Comparison of ENCODE assay signal across 25 mouse cellular contexts in the genomic region with DNA sequence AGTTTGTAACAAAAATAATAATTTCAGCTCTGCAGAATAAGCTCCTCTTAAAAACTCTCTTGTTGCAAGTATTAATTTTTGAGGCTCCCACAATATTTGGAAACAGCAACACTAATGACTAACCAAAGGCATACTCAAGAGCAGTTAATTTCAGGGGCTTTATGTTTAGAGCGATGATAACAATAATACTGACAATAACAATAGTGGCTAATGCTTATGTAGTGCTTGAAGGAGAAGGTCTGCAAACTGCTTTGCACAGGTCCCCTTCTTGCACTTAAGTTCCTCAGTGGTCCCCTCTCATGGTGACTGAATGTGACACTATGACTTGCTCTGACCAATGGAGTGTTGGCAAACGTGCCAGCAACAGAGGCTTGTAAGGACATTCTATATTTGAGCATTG.
DNase-seq lines count a peak whose midpoint lies in the region; ATAC-seq and TF ChIP-seq lines count a peak whose summit lies in the region.
"Had no signal": no experiment of that assay in that cellular context is flagged by ENCODE, and none has a peak within 500 bp of the region (broad histone marks: within the 10 kb centered on the region; RNA-seq: fewer than 3 reads in every experiment).

No protein-coding gene starts in this region.

- peak overlapping the region; percentile 51; the same call in 1 of the 2 replicates for H3K27ac ChIP-seq in hindbrain, embryonic 15.5 days (replicated peaks)
- no peak overlapping the region for H3K27ac ChIP-seq in hindbrain, postnatal 0 days
- peak overlapping the region; percentile 50 for H3K27ac ChIP-seq in left cerebral cortex, adult 2 months
- peak overlapping the region; percentile 15; the same call in 1 of the 2 replicates for H3K27ac ChIP-seq in neural tube, embryonic 13.5 days (replicated peaks)
- H3K27ac ChIP-seq: forebrain, embryonic 10.5 days; forebrain, embryonic 13.5 days; heart, embryonic 15.5 days; hindbrain, embryonic 10.5 days had no signal

- no peak overlapping the region for H3K9ac ChIP-seq in hindbrain, embryonic 15.5 days
- H3K9ac ChIP-seq in hindbrain, postnatal 0 days (replicated peaks; ENCODE audit: low read length): no peak overlapping the region
- H3K9ac ChIP-seq in neural tube, embryonic 13.5 days: no peak overlapping the region
- H3K9ac ChIP-seq: forebrain, embryonic 13.5 days; heart, embryonic 12.5 days; heart, embryonic 15.5 days had no signal

- H3K9me3 ChIP-seq in hindbrain, embryonic 15.5 days: no peaks in the 10 kb centered on the region
- H3K9me3 ChIP-seq in hindbrain, postnatal 0 days (ENCODE audit: low read length): no peaks in the 10 kb centered on the region
- no peaks in the 10 kb centered on the region for H3K9me3 ChIP-seq in neural tube, embryonic 13.5 days
- H3K9me3 ChIP-seq: forebrain, embryonic 10.5 days; forebrain, embryonic 13.5 days; G1E; heart, embryonic 12.5 days; heart, embryonic 15.5 days; hindbrain, embryonic 10.5 days had no signal

- TF ChIP-seq CTCF in hindbrain, postnatal 0 days (IDR thresholded peaks at IDR 0.05; ENCODE audit: low read depth): no peak
- no peak for TF ChIP-seq CTCF in left cerebral cortex, adult 2 months (IDR thresholded peaks at IDR 0.05)

- no peak for DNase-seq in hindbrain, postnatal 0 days (ENCODE audit: low spot score)
- DNase-seq in left cerebral cortex, adult 2 months (ENCODE audit: extremely low spot score in 1 of 2, low spot score in 2 of 2): no peak
- no peak for DNase-seq in left cerebral cortex, postnatal 14 days (ENCODE audit: low spot score in 2 of 2)
- DNase-seq in neural tube, embryonic 10.5 days (ENCODE audit: extremely low spot score, low spot score): no peak
- no peak for DNase-seq in gastrocnemius, adult 8-10 months (ENCODE audit: low spot score in 2 of 2)
- DNase-seq: adrenal gland, postnatal 10 days; adrenal gland, postnatal 36 days; B cell, adult 2 months; cerebellum, adult 18-20 months; cerebellum, adult 9-10 months; cerebellum, postnatal 14 days; gastrocnemius, postnatal 14 days; heart, postnatal 10 days; heart, postnatal 36 days had no signal

- no peak overlapping the region for H3K4me2 ChIP-seq in hindbrain, embryonic 15.5 days
- no peak overlapping the region for H3K4me2 ChIP-seq in hindbrain, postnatal 0 days (ENCODE audit: low read depth, low read length)
- H3K4me2 ChIP-seq in neural tube, embryonic 13.5 days: no peak overlapping the region
- H3K4me2 ChIP-seq: forebrain, embryonic 13.5 days; heart, embryonic 12.5 days; heart, embryonic 15.5 days had no signal

- peaks cover 6% of the 10 kb centered on the region; the same call in 1 of the 2 replicates for H3K4me1 ChIP-seq in hindbrain, embryonic 15.5 days (replicated peaks)
- no peaks in the 10 kb centered on the region for H3K4me1 ChIP-seq in hindbrain, postnatal 0 days (ENCODE audit: insufficient read depth, low read length)
- H3K4me1 ChIP-seq in neural tube, embryonic 13.5 days (replicated peaks): peaks cover 24% of the 10 kb centered on the region
- H3K4me1 ChIP-seq: forebrain, embryonic 13.5 days; heart, embryonic 15.5 days; hindbrain, embryonic 10.5 days had no signal

- intact Hi-C loops in left cerebral cortex, adult 2 months (cut with DNase I): no loop called here
- intact Hi-C loops in left cerebral cortex, postnatal 14 days (cut with DNase I): no loop called here

- 76% methylated on average over 2 of the region's 2 CpGs for WGBS in hindbrain, embryonic 15.5 days
- 83% methylated on average over 2 of the region's 2 CpGs for WGBS in hindbrain, postnatal 0 days
- WGBS in neural tube, embryonic 13.5 days: 84% methylated on average over 2 of the region's 2 CpGs

- 0 out of 2 replicates have a peak, but pooled peaks have one; percentile 23 for ATAC-seq in hindbrain, embryonic 15.5 days (ENCODE audit: low FRiP score, low read depth)
- ATAC-seq in hindbrain, postnatal 0 days: no peak
- peak; percentile 53; the same call in 1 of the 2 replicates for ATAC-seq in neural tube, embryonic 13.5 days (ENCODE audit: low read depth)
- ATAC-seq: forebrain, embryonic 13.5 days; forebrain, embryonic 16.5 days; Patski had no signal

- H3K36me3 ChIP-seq in hindbrain, embryonic 15.5 days: no peaks in the 10 kb centered on the region
- no peaks in the 10 kb centered on the region for H3K36me3 ChIP-seq in hindbrain, postnatal 0 days (ENCODE audit: insufficient read depth, low read length)
- H3K36me3 ChIP-seq in neural tube, embryonic 13.5 days: no peaks in the 10 kb centered on the region
- H3K36me3 ChIP-seq: forebrain, embryonic 10.5 days; G1E; heart, embryonic 12.5 days; heart, embryonic 15.5 days; hindbrain, embryonic 10.5 days had no signal

- H3K4me3 ChIP-seq in hindbrain, embryonic 15.5 days: no peak overlapping the region
- no peak overlapping the region for H3K4me3 ChIP-seq in hindbrain, postnatal 0 days (ENCODE audit: low read length)
- H3K4me3 ChIP-seq in left cerebral cortex, adult 2 months: no peak overlapping the region
- H3K4me3 ChIP-seq in neural tube, embryonic 13.5 days: no peak overlapping the region
- H3K4me3 ChIP-seq: forebrain, embryonic 10.5 days; forebrain, embryonic 13.5 days; heart, embryonic 12.5 days; heart, embryonic 15.5 days; hindbrain, embryonic 10.5 days had no signal

- no peaks in the 10 kb centered on the region for H3K27me3 ChIP-seq in hindbrain, embryonic 15.5 days
- no peaks in the 10 kb centered on the region for H3K27me3 ChIP-seq in hindbrain, postnatal 0 days (ENCODE audit: insufficient read depth, low read length)
- no peaks in the 10 kb centered on the region for H3K27me3 ChIP-seq in neural tube, embryonic 13.5 days
- H3K27me3 ChIP-seq: CH12.LX; forebrain, embryonic 13.5 days; heart, embryonic 12.5 days; heart, embryonic 15.5 days; Patski had no signal
